Mouse (Mus musculus) heart, postnatal 0 days (tissue): ENCODE measurements around the gene Dlg2.

Source experiments
- CTCF ChIP-seq: IDR thresholded peaks from 2 replicates; pipeline ENCODE4 v1.5.1; 2016; ENCODE audit warnings: antibody characterized with exemption, control low read depth, low read depth
- EP300 ChIP-seq: IDR thresholded peaks from 2 replicates; pipeline ENCODE4 v1.6.1; 2016; ENCODE audit warnings: antibody characterized with exemption, low read depth

DNA sequence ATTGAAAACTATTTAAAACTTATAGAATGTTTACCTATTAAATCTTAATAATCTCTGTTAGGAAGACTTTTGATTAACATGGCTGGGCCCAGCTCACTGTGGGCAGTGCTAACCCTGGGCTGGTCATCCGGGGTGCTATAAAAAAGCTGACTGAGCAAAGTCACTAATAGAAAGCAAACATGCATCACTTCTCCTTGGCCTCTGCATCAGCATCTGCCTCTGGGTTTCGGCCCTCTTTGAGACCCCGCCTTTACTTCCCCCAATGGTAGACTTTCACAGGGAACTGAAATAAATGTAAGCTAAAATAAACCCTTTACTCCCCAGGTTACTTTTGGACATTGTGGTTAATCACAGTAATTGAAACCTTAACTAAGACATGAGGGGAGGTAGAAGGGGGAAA is 1264.3 kb downstream of the Dlg2 start:
- no peak for TF ChIP-seq CTCF
- TF ChIP-seq EP300, result no peak
